Mouse (Mus musculus) midbrain, postnatal 0 days (tissue): ENCODE data around the gene Dlx3. TPM values are rescaled to one million over a fixed set of nuclear protein-coding genes. Genes with fewer than 3 reads are reported as not detected.

Source experiments
- ATAC-seq: fragments of 200-750 bp; cut with Nextera tagmentation; 2 replicates; pipeline ENCODE4 v1.8.0; 2017; ENCODE audit warnings: moderate number of reproducible peaks, mild to moderate bottlenecking, moderate TSS enrichment, moderate library complexity; ENCODE audit not compliant: low FRiP score
- DNase-seq: peaks from one replicate; pipeline ENCODE4 v3.0.0-alpha.2; 2015; ENCODE audit warnings: low spot score
- H3K27ac ChIP-seq: fragments of 300-500 bp; sonication (generic); 2 replicates; pipeline ENCODE4 v1.5.1; 2014; ENCODE audit warnings: low read depth, mild to moderate bottlenecking, low read length, mixed read lengths
- H3K27me3 ChIP-seq: fragments of 300-500 bp; sonication (generic); 2 replicates; pipeline ENCODE4 v1.6.1; 2014; ENCODE audit warnings: low read length, control low read depth, mixed read lengths; ENCODE audit not compliant: insufficient read depth
- H3K36me3 ChIP-seq: fragments of 300-500 bp; sonication (generic); 2 replicates; pipeline ENCODE4 v1.6.1; 2014; ENCODE audit warnings: low read length, control low read depth, mixed read lengths; ENCODE audit not compliant: insufficient read depth
- H3K4me1 ChIP-seq: fragments of 300-500 bp; sonication (generic); 2 replicates; pipeline ENCODE4 v1.6.1; 2014; ENCODE audit warnings: mild to moderate bottlenecking, control low read depth, antibody characterized with exemption, low read length, mixed read lengths; ENCODE audit not compliant: insufficient read depth
- H3K4me2 ChIP-seq: fragments of 300-500 bp; sonication (generic); 2 replicates; pipeline ENCODE4 v1.6.1; 2014; ENCODE audit warnings: low read depth, mild to moderate bottlenecking, low read length, mixed read lengths; ENCODE audit not compliant: poor library complexity, severe bottlenecking
- H3K4me3 ChIP-seq: fragments of 300-500 bp; sonication (generic); 2 replicates; pipeline ENCODE4 v1.5.1; 2014; ENCODE audit warnings: low read depth, mild to moderate bottlenecking, low read length, moderate library complexity
- H3K9ac ChIP-seq: fragments of 300-500 bp; sonication (generic); replicated peaks from 2 replicates; pipeline ENCODE4 v1.6.1; 2014; ENCODE audit warnings: mild to moderate bottlenecking, low read length, moderate library complexity, mixed read lengths; ENCODE audit not compliant: poor library complexity, severe bottlenecking
- H3K9me3 ChIP-seq: fragments of 300-500 bp; sonication (generic); 2 replicates; pipeline ENCODE4 v1.6.1; 2016; ENCODE audit warnings: low read length, control low read depth
- CTCF ChIP-seq: IDR thresholded peaks from 2 replicates; pipeline ENCODE4 v1.5.1; 2016; ENCODE audit warnings: antibody characterized with exemption, mild to moderate bottlenecking
- WGBS: fragments of 180-500 bp; shearing (Covaris S2); extraction: QIAGEN DNeasy Blood & Tissue Kit; methylation state at CpG from one replicate; pipeline ENCODE4 v1.1.7; 2014; 5-methylcytosine and 5-hydroxymethylcytosine counted together
- polyA plus RNA-seq: library from polyadenylated mRNA; unstranded; fragments of >200 nt; fragmentation: Nextera tagmentation; extraction: Ambion mirVana; gene quantifications from 2 replicates; pipeline ENCODE4 v1.2.1, GENCODE M21; 2015
- total RNA-seq: library from RNA; depleted of rRNA; stranded (reverse); fragments of >200 nt; gene quantifications from 2 replicates; pipeline ENCODE4 v1.2.3, GENCODE M21; 2014

Dlx3 gene
- total and polyA plus RNA-seq, 2 experiments from 2014 or later: 0.33 TPM; not detected in 1

DNA sequence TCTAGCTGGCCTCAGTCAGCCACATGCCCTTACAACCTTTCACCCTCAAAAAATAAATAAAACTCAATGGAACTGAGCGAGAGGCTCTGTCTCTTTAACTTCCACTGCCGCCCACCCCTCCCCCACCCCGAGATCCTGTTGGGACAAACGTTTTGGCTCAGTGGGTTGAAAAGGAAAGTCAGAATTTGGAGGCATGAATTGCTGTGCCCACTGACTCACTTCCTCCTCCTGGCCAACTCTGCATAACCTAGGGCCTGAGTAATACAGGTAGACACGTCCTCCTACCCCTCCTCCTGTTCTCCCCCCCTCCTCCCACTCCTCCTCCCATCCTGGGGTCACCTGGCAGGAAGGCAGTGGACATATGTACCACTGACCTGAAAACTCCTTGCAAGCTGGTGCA lies 34.2 kb upstream of the Dlx3 start:
- no peak for ATAC-seq
- no peak for TF ChIP-seq CTCF
- WGBS: 18% methylated on average over 5 of the region's 5 CpGs

GRCm38 (mm10) chr11:95086229-95086628 lies 33.7 kb upstream of the Dlx3 start:
- no peak overlapping the region for H3K4me2 ChIP-seq
- no peak overlapping the region for H3K27ac ChIP-seq
- H3K36me3 ChIP-seq: no peaks in the 10 kb centered on the region
- no peak overlapping the region for H3K9ac ChIP-seq
- DNase-seq (no peak), ATAC-seq (no peak)
- TF ChIP-seq CTCF: no peak
- no peak overlapping the region for H3K4me3 ChIP-seq
- no peaks in the 10 kb centered on the region for H3K9me3 ChIP-seq
- 0 out of 2 replicates have a peak, but pooled peaks cover 2% of the 10 kb centered on the region for H3K27me3 ChIP-seq
- no peaks in the 10 kb centered on the region for H3K4me1 ChIP-seq
- 52% methylated on average over 5 of the region's 5 CpGs for WGBS

More for the DNA sequence above, 34.2 kb upstream of the Dlx3 start:
- no peak overlapping the region for H3K4me3 ChIP-seq
- H3K36me3 ChIP-seq: no peaks in the 10 kb centered on the region
- H3K9ac ChIP-seq: no peak overlapping the region
- no peak overlapping the region for H3K27ac ChIP-seq
- H3K4me1 ChIP-seq: no peaks in the 10 kb centered on the region
- no peak overlapping the region for H3K4me2 ChIP-seq
- DNase-seq: no peak
- 0 out of 2 replicates have a peak, but pooled peaks cover 2% of the 10 kb centered on the region for H3K27me3 ChIP-seq
- H3K9me3 ChIP-seq: no peaks in the 10 kb centered on the region

- no peak overlapping the region for H3K4me3 ChIP-seq
- no peak for ATAC-seq
- no peak overlapping the region for H3K9ac ChIP-seq
- H3K4me2 ChIP-seq: no peak overlapping the region
- WGBS: 71% methylated on average over 17 of the region's 17 CpGs
- no peak for DNase-seq
- no peak overlapping the region for H3K27ac ChIP-seq
- no peaks in the 10 kb centered on the region for H3K9me3 ChIP-seq
- H3K4me1 ChIP-seq: no peaks in the 10 kb centered on the region
- no peaks in the 10 kb centered on the region for H3K36me3 ChIP-seq
- TF ChIP-seq CTCF: no peak
- H3K27me3 ChIP-seq: 0 out of 2 replicates have a peak, but pooled peaks cover 2% of the 10 kb centered on the region
These were observed 32.4 kb upstream of the Dlx3 start for GRCm38 (mm10) chr11:95087301-95088228.

GRCm38 (mm10) chr11:95088286-95088685 lies 31.6 kb upstream of the Dlx3 start:
- WGBS: 53% methylated on average over 7 of the region's 7 CpGs
- no peak for ATAC-seq

GRCm38 (mm10) chr11:95088857-95089779 lies 30.8 kb upstream of the Dlx3 start:
- H3K36me3 ChIP-seq: no peaks in the 10 kb centered on the region
- no peak overlapping the region for H3K9ac ChIP-seq
- no peak overlapping the region for H3K4me3 ChIP-seq
- TF ChIP-seq CTCF: no peak
- no peaks in the 10 kb centered on the region for H3K27me3 ChIP-seq
- ATAC-seq (no peak), DNase-seq (no peak)
- WGBS: 80% methylated on average over 16 of the region's 16 CpGs
- no peaks in the 10 kb centered on the region for H3K9me3 ChIP-seq
- H3K4me2 ChIP-seq: no peak overlapping the region
- no peaks in the 10 kb centered on the region for H3K4me1 ChIP-seq
- H3K27ac ChIP-seq: no peak overlapping the region

More at GRCm38 (mm10) chr11:95088286-95088685, 31.6 kb upstream of the Dlx3 start:
- no peak overlapping the region for H3K4me3 ChIP-seq
- no peak overlapping the region for H3K9ac ChIP-seq
- TF ChIP-seq CTCF: no peak
- H3K4me1 ChIP-seq: no peaks in the 10 kb centered on the region
- no peaks in the 10 kb centered on the region for H3K36me3 ChIP-seq
- H3K27ac ChIP-seq: no peak overlapping the region
- no peaks in the 10 kb centered on the region for H3K27me3 ChIP-seq
- H3K9me3 ChIP-seq: no peaks in the 10 kb centered on the region
- DNase-seq: no peak
- no peak overlapping the region for H3K4me2 ChIP-seq
